Mouse (Mus musculus): ENCODE results near the gene G6pd2. TPM values are rescaled to one million over a fixed set of nuclear protein-coding genes. Genes with fewer than 3 reads are reported as not detected.

G6pd2 gene
- not detected in 2 replicates for polyA plus RNA-seq (2015; fragmentation: Nextera tagmentation; extraction: Ambion mirVana)

- H3K4me3 ChIP-seq = no peak within 1 kb of the TSS
- H3K9ac ChIP-seq (replicated peaks) = no peak within 1 kb of the TSS
- WGBS = 91% methylated on average over 2 of the region's 2 CpGs
- H3K36me3 ChIP-seq = no peaks in the 10 kb centered on the region
- H3K4me1 ChIP-seq = no peaks in the 10 kb centered on the region
- no peak within 1 kb of the TSS for H3K27ac ChIP-seq (replicated peaks)
- H3K4me2 ChIP-seq (replicated peaks) = no peak within 1 kb of the TSS
- ATAC-seq (replicated peaks) = no peak
- no peaks in the 10 kb centered on the region for H3K27me3 ChIP-seq
- no peaks in the 10 kb centered on the region for H3K9me3 ChIP-seq
These were observed at the start of gene G6pd2 for GRCm38 (mm10) chr5:61808516-61808915. Gene G6pd2, plus strand, starts transcription at chr5:61808816.

DNA sequence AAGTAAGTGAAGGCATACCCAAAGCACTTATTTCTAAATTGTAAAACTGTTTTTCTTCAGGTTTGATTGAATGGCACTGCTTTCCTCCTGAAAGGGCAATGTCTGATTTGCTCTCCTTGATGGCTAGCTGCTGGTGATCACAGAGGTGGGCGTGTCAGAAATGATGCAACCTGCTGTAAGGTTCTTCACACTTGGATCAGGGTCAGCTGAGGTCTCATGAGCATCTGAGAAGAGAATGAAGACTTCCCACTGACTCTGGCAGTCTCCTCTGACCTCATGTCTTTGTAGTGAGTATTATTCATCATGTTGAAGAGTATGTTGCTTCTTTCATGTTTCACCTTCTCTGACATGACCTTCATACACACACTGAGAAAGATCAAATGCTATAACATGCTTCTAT lies 44.4 kb upstream of the G6pd2 start:
- Histone ChIP-seq H3K36me3 (no peaks in the 10 kb centered on the region), H3K9me3 (no peaks in the 10 kb centered on the region), H3K4me3 (no peak overlapping the region), H3K9ac (replicated peaks) (no peak overlapping the region), H3K4me1 (no peaks in the 10 kb centered on the region), H3K27me3 (no peaks in the 10 kb centered on the region), H3K27ac (replicated peaks) (no peak overlapping the region), H3K4me2 (replicated peaks) (no peak overlapping the region)
- WGBS = 88% methylated on average over 1 of the region's 1 CpGs
- no peak for ATAC-seq (replicated peaks)

GRCm38 (mm10) chr5:61832935-61833551 lies 24.4 kb downstream of the G6pd2 start:
- Histone ChIP-seq H3K27ac (replicated peaks) (no peak overlapping the region), H3K36me3 (no peaks in the 10 kb centered on the region), H3K4me2 (replicated peaks) (no peak overlapping the region), H3K9me3 (no peaks in the 10 kb centered on the region), H3K9ac (replicated peaks) (no peak overlapping the region), H3K4me1 (no peaks in the 10 kb centered on the region), H3K4me3 (no peak overlapping the region), H3K27me3 (no peaks in the 10 kb centered on the region)
- no peak for ATAC-seq (replicated peaks)

GRCm38 (mm10) chr5:61843891-61844290 lies 35.3 kb downstream of the G6pd2 start:
- no peak for ATAC-seq (replicated peaks)
- Histone ChIP-seq H3K9me3 (no peaks in the 10 kb centered on the region), H3K4me1 (no peaks in the 10 kb centered on the region), H3K27ac (replicated peaks) (no peak overlapping the region), H3K27me3 (no peaks in the 10 kb centered on the region), H3K4me3 (no peak overlapping the region), H3K36me3 (no peaks in the 10 kb centered on the region), H3K9ac (replicated peaks) (no peak overlapping the region), H3K4me2 (replicated peaks) (no peak overlapping the region)
- WGBS = 68% methylated on average over 2 of the region's 2 CpGs
